In genomic region chr13:84059031-84059651, GRCm38 (mm10) we compare ENCODE assay signal across 8 mouse cellular contexts.
DNase-seq lines count a peak whose midpoint lies in the region; ATAC-seq and TF ChIP-seq lines count a peak whose summit lies in the region.

No protein-coding gene starts in this region.

- no peaks in the 10 kb centered on the region for H3K36me3 ChIP-seq in thymus, adult 2 months (ENCODE audit: control insufficient read depth, insufficient read depth, low read length)
- H3K36me3 ChIP-seq in forebrain, embryonic 12.5 days (replicated peaks) = no peaks in the 10 kb centered on the region
- no peaks in the 10 kb centered on the region for H3K36me3 ChIP-seq in neural tube, embryonic 12.5 days

- intact Hi-C loops in gastrocnemius, postnatal 36 days (cut with DNase I) = no loop called here

- DNase-seq in thymus, postnatal 25 days = peak; percentile 8
- DNase-seq in thymus, adult 2 months = no peak
- peak; percentile 73 to 79 for DNase-seq in layer of hippocampus, postnatal 10 days (ENCODE audit: low spot score in 2 of 2)
- DNase-seq in gastrocnemius, postnatal 10 days = no peak
- DNase-seq in gastrocnemius, postnatal 36 days = no peak

- no peak overlapping the region for H3K4me3 ChIP-seq in thymus, adult 2 months (ENCODE audit: control insufficient read depth, insufficient read depth, low read length)
- peak overlapping the region; percentile 10 for H3K4me3 ChIP-seq in forebrain, embryonic 12.5 days (replicated peaks)
- peak overlapping the region; percentile 20 for H3K4me3 ChIP-seq in neural tube, embryonic 12.5 days

- H3K27ac ChIP-seq in thymus, adult 2 months (ENCODE audit: control insufficient read depth, insufficient read depth, low read length) = no peak overlapping the region
- H3K27ac ChIP-seq in forebrain, embryonic 12.5 days = peak overlapping the region; percentile 98
- peak overlapping the region; percentile 89 for H3K27ac ChIP-seq in neural tube, embryonic 12.5 days

- TF ChIP-seq CTCF in thymus, adult 2 months (IDR thresholded peaks at IDR 0.05; ENCODE audit: borderline replicate concordance, control insufficient read depth, extremely low read depth, insufficient read depth, low read length, poor library complexity) = no peak

- peak overlapping the region; percentile 47 for H3K4me2 ChIP-seq in forebrain, embryonic 12.5 days
- peak overlapping the region; percentile 54 for H3K4me2 ChIP-seq in neural tube, embryonic 12.5 days (replicated peaks)

- H3K9me3 ChIP-seq in forebrain, embryonic 12.5 days = no peaks in the 10 kb centered on the region
- H3K9me3 ChIP-seq in neural tube, embryonic 12.5 days = no peaks in the 10 kb centered on the region

- no peaks in the 10 kb centered on the region for H3K4me1 ChIP-seq in thymus, adult 2 months (replicated peaks; ENCODE audit: control insufficient read depth, insufficient read depth, low read length)
- peaks cover 64% of the 10 kb centered on the region for H3K4me1 ChIP-seq in forebrain, embryonic 12.5 days
- H3K4me1 ChIP-seq in neural tube, embryonic 12.5 days = peaks cover 21% of the 10 kb centered on the region

- H3K27me3 ChIP-seq in thymus, adult 2 months (ENCODE audit: control insufficient read depth, insufficient read depth, low read length) = no peaks in the 10 kb centered on the region
- no peaks in the 10 kb centered on the region for H3K27me3 ChIP-seq in forebrain, embryonic 12.5 days
- no peaks in the 10 kb centered on the region for H3K27me3 ChIP-seq in neural tube, embryonic 12.5 days (replicated peaks)

- peak overlapping the region; percentile 54 for H3K9ac ChIP-seq in forebrain, embryonic 12.5 days
- peak overlapping the region; percentile 54 for H3K9ac ChIP-seq in neural tube, embryonic 12.5 days

- 35% methylated on average over 10 of the region's 10 CpGs for WGBS in thymus, adult 2 months
- under 1% methylated on average over 10 of the region's 10 CpGs for WGBS in forebrain, embryonic 12.5 days
- 9% methylated on average over 10 of the region's 10 CpGs for WGBS in neural tube, embryonic 12.5 days

- no peak for TF ChIP-seq POLR2A in thymus, adult 2 months (IDR thresholded peaks at IDR 0.05; ENCODE audit: control insufficient read depth, extremely low read depth, insufficient read depth, low read length, poor library complexity)

- peak; percentile 86 for ATAC-seq in forebrain, embryonic 12.5 days (ENCODE audit: low FRiP score)
- ATAC-seq in neural tube, embryonic 12.5 days (ENCODE audit: low FRiP score, low read depth) = peak; percentile 73
- ATAC-seq in megakaryocyte-erythroid progenitor cell, adult 5-6 weeks (replicated peaks; ENCODE audit: low FRiP score, low TSS enrichment, poor library complexity, severe bottlenecking) = no peak

Comparison
In these comparisons a context has a peak if more than half of its experiments do, and no peak if none do; other contexts are left out.
1. DNase-seq: peak in thymus, postnatal 25 days (single experiment) and layer of hippocampus, postnatal 10 days (2 of 2); none in thymus, adult 2 months (single experiment), gastrocnemius, postnatal 10 days (single experiment) and gastrocnemius, postnatal 36 days (0 of 2).